Mouse (Mus musculus) ovary, postnatal 14 days (tissue): ENCODE data around the gene Thbs4.

Source experiments
- DNase-seq: peaks from one replicate; pipeline ENCODE4 v3.0.0; 2022; ENCODE audit warnings: low spot score

The Thbs4 gene

GRCm38 (mm10) chr13:92760519-92760918, 34.1 kb downstream of the Thbs4 start:
- DNase-seq = no peak

- DNase-seq = no peak
Observed at GRCm38 (mm10) chr13:92759096-92759495, 35.5 kb downstream of the Thbs4 start.

GRCm38 (mm10) chr13:92757972-92758585, 36.5 kb downstream of the Thbs4 start:
- DNase-seq = no peak

GRCm38 (mm10) chr13:92755036-92755435, 39.6 kb downstream of the Thbs4 start:
- DNase-seq = no peak

- no peak for DNase-seq
Observed at GRCm38 (mm10) chr13:92753676-92754075, 40.9 kb downstream of the Thbs4 start.

- peak; percentile 87 for DNase-seq
Observed at GRCm38 (mm10) chr13:92751726-92752565, 42.7 kb downstream of the Thbs4 start.

GRCm38 (mm10) chr13:92750976-92751518, 43.6 kb downstream of the Thbs4 start:
- DNase-seq = peak; percentile 46

GRCm38 (mm10) chr13:92743337-92743736, 51.3 kb downstream of the Thbs4 start:
- no peak for DNase-seq

- no peak for DNase-seq
Observed at GRCm38 (mm10) chr13:92742886-92743285, 51.7 kb downstream of the Thbs4 start.

- DNase-seq = no peak
Observed at GRCm38 (mm10) chr13:92740671-92741270, 53.8 kb downstream of the Thbs4 start.

GRCm38 (mm10) chr13:92739858-92740257, 54.8 kb downstream of the Thbs4 start:
- no peak for DNase-seq

GRCm38 (mm10) chr13:92738821-92739220, 55.8 kb downstream of the Thbs4 start:
- DNase-seq = no peak

- no peak for DNase-seq
Observed at GRCm38 (mm10) chr13:92736516-92737300, 57.9 kb downstream of the Thbs4 start.

GRCm38 (mm10) chr13:92735693-92736092, 58.9 kb downstream of the Thbs4 start:
- no peak for DNase-seq

- no peak for DNase-seq
Observed at GRCm38 (mm10) chr13:92733741-92734140, 60.9 kb downstream of the Thbs4 start.

GRCm38 (mm10) chr13:92733252-92733651, 61.4 kb downstream of the Thbs4 start:
- DNase-seq = no peak

- no peak for DNase-seq
Observed at GRCm38 (mm10) chr13:92732836-92733235, 61.8 kb downstream of the Thbs4 start.

- no peak for DNase-seq
Observed at GRCm38 (mm10) chr13:92731811-92732210, 62.8 kb downstream of the Thbs4 start.

- DNase-seq = no peak
Observed at GRCm38 (mm10) chr13:92729811-92730210, 64.8 kb downstream of the Thbs4 start.

GRCm38 (mm10) chr13:92722389-92722788, 72.2 kb downstream of the Thbs4 start:
- no peak for DNase-seq

- DNase-seq = no peak
Observed at GRCm38 (mm10) chr13:92721006-92721405, 73.6 kb downstream of the Thbs4 start.
